Mouse (Mus musculus) T-helper 1 cell (primary cell): ENCODE data around the gene Pnp.
"Not testable (repeated sequence)": the region's sequence is repeated elsewhere in the genome, so short reads cannot be mapped to it uniquely, and the experiment has no call there.

ENCODE experiments used
- in situ Hi-C: fragments of 300-600 bp; cut with MboI, MseI; formaldehyde crosslinking; loops from one replicate; pipeline ENCODE4 v1.15.1; 2025; ENCODE audit warnings: high pct_unique_total_duplicates

Gene Pnp

GRCm38 (mm10) chr14:50973054-50973453, 42.2 kb downstream of the Pnp start:
- in situ Hi-C loops = not testable (repeated sequence)

GRCm38 (mm10) chr14:50973700-50974099, 42.8 kb downstream of the Pnp start:
- in situ Hi-C loops = no loop called here

- in situ Hi-C loops = no loop called here
Measured at GRCm38 (mm10) chr14:50975001-50975400, 44.1 kb downstream of the Pnp start.

GRCm38 (mm10) chr14:50976674-50977073, 45.8 kb downstream of the Pnp start:
- in situ Hi-C loops = no loop called here

GRCm38 (mm10) chr14:50978451-50978850, 47.6 kb downstream of the Pnp start:
- in situ Hi-C loops = not testable (repeated sequence)

DNA sequence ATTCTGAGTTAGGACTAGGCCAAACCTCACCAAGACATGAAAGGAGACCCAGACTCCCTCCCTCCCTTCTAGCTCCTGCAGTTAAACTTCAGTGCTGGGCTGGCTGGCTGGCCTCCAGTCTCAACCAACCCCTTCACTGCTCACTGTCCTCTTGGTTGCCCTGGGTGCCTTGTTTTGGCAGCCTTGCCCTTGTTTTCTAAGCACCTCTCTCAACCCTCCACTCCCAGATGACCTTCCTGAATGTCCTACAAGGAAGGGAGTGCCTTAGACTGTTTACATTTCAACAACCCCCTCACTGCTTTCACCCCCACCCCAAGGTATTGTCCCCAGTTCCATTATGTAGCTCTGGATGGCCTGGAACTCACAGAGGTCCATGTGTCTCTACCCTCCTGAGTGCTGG, 48.7 kb downstream of the Pnp start:
- in situ Hi-C loops = no loop called here

GRCm38 (mm10) chr14:50981207-50981606, 50.3 kb downstream of the Pnp start:
- in situ Hi-C loops = no loop called here

GRCm38 (mm10) chr14:50981837-50982236, 51.0 kb downstream of the Pnp start:
- in situ Hi-C loops = no loop called here

GRCm38 (mm10) chr14:50987668-50988067, 56.8 kb downstream of the Pnp start:
- in situ Hi-C loops = no loop called here

GRCm38 (mm10) chr14:50991037-50991436, 60.2 kb downstream of the Pnp start:
- in situ Hi-C loops = no loop called here

DNA sequence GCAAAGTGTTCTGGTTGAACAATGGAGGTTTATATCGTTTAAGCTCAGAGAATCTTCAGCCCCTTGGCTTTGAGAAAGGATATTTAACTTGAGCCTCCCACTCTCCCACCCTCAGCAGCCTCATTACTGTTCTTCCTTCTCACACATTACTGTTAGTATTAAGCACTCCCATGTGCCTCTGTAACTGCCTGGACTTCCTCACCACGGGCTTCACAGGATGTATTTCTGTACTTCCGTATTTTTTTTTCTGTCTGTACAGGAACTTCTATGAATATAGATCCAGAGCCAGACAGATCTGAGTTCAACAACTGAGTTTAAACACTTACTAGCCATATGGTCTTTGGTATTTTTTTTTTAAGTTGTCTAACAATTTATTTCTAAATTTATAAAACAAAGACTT, 66.2 kb downstream of the Pnp start:
- in situ Hi-C loops = no loop called here

DNA sequence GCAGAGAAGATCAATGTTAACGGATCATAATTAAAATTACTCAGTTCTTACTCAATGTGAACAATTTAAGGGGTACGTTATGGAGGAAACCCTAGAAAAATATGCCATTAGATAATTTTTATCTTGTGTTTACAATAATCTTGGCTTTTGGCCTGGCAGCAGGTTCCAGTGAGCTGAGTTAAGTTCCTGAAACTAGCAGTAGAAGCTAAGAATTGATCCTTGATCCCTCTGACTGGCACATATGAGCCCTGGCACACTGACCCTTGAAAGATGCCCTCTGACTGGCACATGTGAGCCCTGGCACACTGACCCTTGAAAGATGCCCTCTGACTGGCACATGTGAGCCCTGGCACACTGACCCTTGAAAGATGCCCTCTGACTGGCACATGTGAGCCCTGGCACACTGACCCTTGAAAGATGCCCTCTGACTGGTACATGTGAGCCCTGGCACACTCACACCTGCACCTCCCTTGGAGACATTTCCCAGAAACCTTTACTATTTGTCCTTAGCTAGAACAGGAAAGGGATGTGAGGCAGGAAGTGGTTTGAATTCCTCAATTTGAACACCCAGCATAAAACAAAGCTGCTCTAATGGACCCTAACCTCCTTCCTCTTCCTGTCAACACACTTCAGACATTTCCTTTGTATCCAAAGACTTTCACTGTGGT, 67.3 kb downstream of the Pnp start:
- in situ Hi-C loops = no loop called here

GRCm38 (mm10) chr14:51007152-51007801, 76.4 kb downstream of the Pnp start, which contains the start of gene Rnase10:
Gene Rnase10 (plus strand): TSS chr14:51007751.
- in situ Hi-C loops = loop anchor here (25.0 kb wide), 1 partner anchor 945 kb away; no protein-coding TSS in a partner anchor

DNA sequence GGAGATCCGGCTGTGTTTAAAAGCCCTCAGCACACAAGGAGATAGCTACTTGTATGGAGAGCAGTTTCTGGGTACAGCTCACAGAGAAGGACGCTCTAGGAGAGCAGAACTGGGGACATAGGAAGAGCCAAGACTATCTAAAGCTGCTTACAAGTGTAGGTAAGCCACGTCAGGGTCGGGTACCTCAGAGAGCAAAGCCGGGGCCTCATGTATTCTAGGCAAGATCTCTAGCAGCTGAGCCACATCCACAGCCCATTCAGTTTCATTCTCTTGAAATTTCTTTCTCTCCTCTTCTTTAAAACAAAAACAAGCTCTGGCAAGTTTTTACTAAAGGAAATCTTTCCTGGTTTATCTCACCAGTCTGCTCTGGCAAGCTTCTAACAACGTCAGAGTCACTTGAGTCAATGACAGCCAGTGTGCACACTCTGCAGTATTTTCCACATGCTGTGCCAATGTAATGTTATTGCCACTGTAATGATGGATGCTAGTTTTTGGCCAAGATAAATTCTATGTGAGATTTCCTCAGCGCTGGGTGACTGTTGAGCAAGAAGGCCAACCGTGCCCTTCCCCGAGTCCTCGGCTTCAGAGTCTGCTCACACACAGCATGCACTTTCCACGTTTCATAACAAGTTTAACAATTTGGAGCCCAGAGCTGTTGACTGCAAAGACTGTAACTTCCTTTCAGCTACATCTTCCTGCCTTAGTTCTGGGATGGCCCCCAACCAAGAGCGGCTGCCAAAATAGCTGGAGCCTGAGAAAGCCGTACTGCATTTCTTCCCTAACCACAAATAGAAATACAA, 77.2 kb downstream of the Pnp start:
- in situ Hi-C loops = loop anchor here (25.0 kb wide), 1 partner anchor 946 kb away; no protein-coding TSS in a partner anchor

- in situ Hi-C loops = loop anchor here (25.0 kb wide), 1 partner anchor 946 kb away; no protein-coding TSS in a partner anchor
Measured at GRCm38 (mm10) chr14:51008781-51009180, 77.9 kb downstream of the Pnp start.

DNA sequence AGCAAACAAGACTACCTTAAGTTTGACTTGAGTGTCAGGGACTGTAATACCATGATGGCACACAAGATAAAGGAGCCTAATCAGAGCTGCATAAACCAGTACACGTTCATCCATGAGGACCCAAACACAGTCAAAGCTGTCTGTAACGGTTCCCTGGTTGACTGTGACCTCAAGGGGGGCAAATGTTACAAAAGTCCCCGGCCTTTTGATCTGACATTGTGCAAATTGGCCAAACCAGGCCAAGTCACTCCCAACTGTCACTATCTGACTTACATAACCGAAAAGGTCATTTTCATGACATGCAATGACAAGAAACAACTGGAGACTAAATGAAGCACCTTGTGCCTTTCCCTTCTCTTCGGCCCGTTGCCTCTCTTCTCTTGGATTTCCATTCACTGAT, 78.7 kb downstream of the Pnp start:
- in situ Hi-C loops = loop anchor here (25.0 kb wide), 1 partner anchor 947 kb away; no protein-coding TSS in a partner anchor

- in situ Hi-C loops = loop anchor here (25.0 kb wide), 1 partner anchor 952 kb away; no protein-coding TSS in a partner anchor
Measured at GRCm38 (mm10) chr14:51014724-51015123, 83.8 kb downstream of the Pnp start.
